Mouse (Mus musculus) neural tube, embryonic 12.5 days (tissue): Measurements from ENCODE around the gene Kras. TPM values are rescaled to one million over a fixed set of nuclear protein-coding genes. Genes with fewer than 3 reads are reported as not detected.
A peak's percentile ranks its signal among the peaks of the same experiment; 100 is the strongest.

ENCODE experiments used
- ATAC-seq: fragments of 200-750 bp; cut with Nextera tagmentation; 2 replicates; pipeline ENCODE4 v1.8.0; 2017; ENCODE audit warnings: low read depth, mild to moderate bottlenecking, moderate TSS enrichment, moderate library complexity; ENCODE audit not compliant: low FRiP score
- H3K27ac ChIP-seq: fragments of 300-500 bp; sonication (generic); 2 replicates; pipeline ENCODE4 v1.5.1; 2016
- H3K27me3 ChIP-seq: fragments of 300-500 bp; sonication (generic); replicated peaks from 2 replicates; pipeline ENCODE4 v1.6.1; 2016; ENCODE audit warnings: mild to moderate bottlenecking
- H3K36me3 ChIP-seq: fragments of 300-500 bp; sonication (generic); 2 replicates; pipeline ENCODE4 v1.6.1; 2016; ENCODE audit warnings: mild to moderate bottlenecking
- H3K4me1 ChIP-seq: fragments of 300-500 bp; sonication (generic); 2 replicates; pipeline ENCODE4 v1.6.1; 2016
- H3K4me2 ChIP-seq: fragments of 300-500 bp; sonication (generic); replicated peaks from 2 replicates; pipeline ENCODE4 v1.6.1; 2016; ENCODE audit warnings: mild to moderate bottlenecking
- H3K4me3 ChIP-seq: fragments of 300-500 bp; sonication (generic); 2 replicates; pipeline ENCODE4 v1.5.1; 2016
- H3K9ac ChIP-seq: fragments of 300-500 bp; sonication (generic); 2 replicates; pipeline ENCODE4 v1.6.1; 2016; ENCODE audit warnings: mild to moderate bottlenecking
- H3K9me3 ChIP-seq: fragments of 300-500 bp; sonication (generic); 2 replicates; pipeline ENCODE4 v1.6.1; 2016; ENCODE audit warnings: mild to moderate bottlenecking
- WGBS: fragments of 180-500 bp; shearing (Covaris S2); methylation state at CpG from one replicate; pipeline ENCODE4 v1.1.7; 2016; 5-methylcytosine and 5-hydroxymethylcytosine counted together
- polyA plus RNA-seq: library from polyadenylated mRNA; unstranded; fragments of >200 nt; fragmentation: Nextera tagmentation; extraction: Ambion mirVana; gene quantifications from 2 replicates; pipeline ENCODE4 v1.2.1, GENCODE M21; 2016

The Kras gene
- polyA plus RNA-seq, 1 experiment from 2014 or later, result 114 TPM

DNA sequence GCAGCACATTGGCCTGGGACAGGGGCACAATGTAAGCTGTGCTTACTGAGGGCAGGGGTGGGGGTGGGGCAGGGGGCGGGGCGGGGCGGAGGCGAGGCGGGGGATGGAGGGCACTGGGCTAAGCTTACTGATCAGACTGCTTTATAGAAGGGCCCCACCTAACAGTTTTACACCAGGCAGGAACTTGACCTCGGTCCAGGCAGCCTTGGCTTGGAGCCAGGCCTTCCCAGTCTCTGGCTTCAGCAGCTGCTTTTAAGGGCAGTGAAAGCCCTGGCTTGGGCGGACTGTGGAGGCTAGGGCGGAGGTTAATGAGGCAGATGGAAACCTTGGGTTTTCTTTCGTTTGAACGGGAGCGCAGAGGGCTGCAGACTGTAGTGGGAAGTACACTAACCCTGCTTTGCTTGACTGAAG is 76.3 kb downstream of the Kras start:
- Histone ChIP-seq H3K9ac (no peak overlapping the region), H3K27me3 (0 out of 2 replicates have a peak, but pooled peaks cover 7% of the 10 kb centered on the region), H3K4me3 (no peak overlapping the region), H3K36me3 (no peaks in the 10 kb centered on the region), H3K4me2 (peak overlapping the region; percentile 38), H3K4me1 (peaks cover 21% of the 10 kb centered on the region), H3K9me3 (no peaks in the 10 kb centered on the region), H3K27ac (no peak overlapping the region)
- 6% methylated on average over 11 of the region's 11 CpGs for WGBS
- peak; percentile 75 for ATAC-seq

DNA sequence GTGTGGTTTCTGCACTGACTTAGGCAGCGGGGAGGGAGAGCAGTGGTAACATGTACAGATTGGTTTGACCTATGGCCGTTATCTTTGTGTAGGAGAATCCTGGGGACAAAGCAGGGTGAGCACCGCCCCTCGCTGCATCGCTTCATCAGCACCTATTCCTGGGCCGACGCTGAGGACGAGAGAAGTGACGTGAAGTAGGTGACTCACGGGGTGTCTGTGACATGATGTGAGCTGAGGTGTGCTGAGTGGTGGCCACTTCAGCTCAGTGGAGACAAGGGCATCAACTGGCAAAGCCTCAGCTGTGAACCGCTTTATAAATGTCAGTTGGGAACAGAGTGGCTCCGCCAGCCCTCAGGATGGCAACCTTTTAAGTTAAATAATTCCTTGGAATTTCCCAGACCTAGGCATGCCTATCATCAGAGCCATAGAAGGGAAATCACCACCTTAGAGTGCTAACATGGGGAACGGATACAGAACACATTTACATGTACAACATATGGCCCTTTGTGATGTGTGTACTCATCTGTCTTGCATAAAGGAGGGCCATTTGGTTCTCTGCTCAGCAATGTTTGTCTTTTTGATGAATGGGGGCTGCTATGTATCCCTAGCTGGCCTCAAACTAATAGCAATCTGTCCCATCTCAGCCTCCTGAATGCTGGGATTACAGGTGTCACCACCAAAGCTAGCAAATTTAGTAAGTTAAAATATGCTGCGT is 78.0 kb downstream of the Kras start:
- ATAC-seq, result no peak
- 78% methylated on average over 14 of the region's 14 CpGs for WGBS
- H3K4me1 ChIP-seq, result peaks cover 21% of the 10 kb centered on the region
- H3K36me3 ChIP-seq, result no peaks in the 10 kb centered on the region
- H3K4me2 ChIP-seq, result no peak overlapping the region
- no peaks in the 10 kb centered on the region for H3K9me3 ChIP-seq
- no peak overlapping the region for H3K4me3 ChIP-seq
- no peak overlapping the region for H3K27ac ChIP-seq
- H3K9ac ChIP-seq, result no peak overlapping the region
- 0 out of 2 replicates have a peak, but pooled peaks cover 7% of the 10 kb centered on the region for H3K27me3 ChIP-seq

Other genes starting within 250 kb of the Kras start
- 85.1 and 92.6 TPM in 2 replicates for gene Bcat1, start 174.1 kb downstream of the Kras start, polyA plus RNA-seq
- gene Lrmp, start 134.6 kb downstream of the Kras start, polyA plus RNA-seq, result 1.9 and 2.4 TPM in 2 replicates
- gene Casc1, start 39.2 kb downstream of the Kras start, polyA plus RNA-seq, result 0.59 and 0.60 TPM in 2 replicates
- 31.7 and 34.7 TPM in 2 replicates for gene Etfrf1, start 39.1 kb downstream of the Kras start, polyA plus RNA-seq